Mouse (Mus musculus) cerebellum, postnatal 25 days (tissue): ENCODE measurements at regions not wholly inside any gene's neighbourhood (a gene's known extent, or its start where the extent isn't known, plus 50 kb on each side); places are given as distances from the start of the nearest gene placed in this dataset.

Experiments
- DNase-seq, 2 experiments: peaks; one replicate each; pipeline ENCODE4 v3.0.0; 2021; ENCODE audit warnings: mixed read lengths in 2 of 2

DNA sequence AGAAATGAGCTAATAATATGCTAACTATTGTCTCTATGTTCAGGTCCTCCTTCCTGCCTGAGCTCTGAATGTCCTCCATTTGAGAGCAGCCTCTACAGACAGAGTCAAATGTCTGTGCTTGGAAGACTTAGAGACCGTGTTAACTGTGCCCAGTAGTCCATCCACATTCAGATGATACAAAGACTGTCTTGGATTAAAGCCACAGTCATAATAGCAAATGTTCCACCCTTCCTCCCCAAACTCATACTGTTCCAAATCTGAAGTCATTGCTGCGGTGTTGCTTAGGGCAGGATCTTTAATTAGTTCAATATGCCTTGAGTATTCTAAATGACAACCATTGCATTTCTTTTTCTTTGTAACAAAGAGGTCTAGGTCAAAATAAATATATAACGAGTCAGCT is 923.2 kb upstream of the Gm7489 start:
- no peak for DNase-seq

DNA sequence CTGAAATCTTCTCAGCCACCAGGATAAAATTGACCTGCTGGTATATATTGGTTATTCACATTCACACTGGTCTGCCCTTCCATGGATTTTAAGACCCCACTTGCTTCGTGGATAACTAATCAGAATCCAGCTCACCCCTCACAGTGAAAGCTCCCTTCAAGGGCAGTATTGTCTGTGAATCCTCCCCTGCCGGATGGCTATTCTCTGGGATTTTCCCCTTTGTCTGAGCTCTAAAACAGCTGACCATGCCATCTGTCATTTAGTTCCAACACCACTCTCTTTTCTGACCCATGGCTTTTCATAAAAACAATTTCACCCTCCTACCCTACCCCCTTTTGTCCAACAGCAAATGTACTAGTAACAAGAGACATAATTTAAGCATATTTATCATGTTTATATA is 920.8 kb upstream of the Gm7489 start:
- DNase-seq: no peak

DNA sequence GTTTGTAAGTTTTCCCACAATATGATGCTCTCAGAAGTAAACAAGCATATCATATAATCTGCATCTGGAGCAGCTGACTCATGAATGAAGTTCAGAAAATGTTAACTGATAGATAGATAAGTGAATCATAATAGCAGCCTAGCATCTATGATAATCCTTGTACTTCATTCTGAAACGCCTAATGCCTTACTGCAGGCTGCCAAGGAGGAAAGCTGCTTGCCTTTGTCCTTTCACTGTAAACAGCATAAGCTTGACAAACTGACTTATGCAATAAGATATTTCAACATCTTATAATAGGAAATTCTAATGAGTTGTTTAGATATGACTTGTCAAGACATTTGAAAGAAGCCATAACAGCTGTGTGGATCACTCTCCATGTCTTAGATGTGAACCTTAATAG is 920.3 kb upstream of the Gm7489 start:
- no peak for DNase-seq

DNA sequence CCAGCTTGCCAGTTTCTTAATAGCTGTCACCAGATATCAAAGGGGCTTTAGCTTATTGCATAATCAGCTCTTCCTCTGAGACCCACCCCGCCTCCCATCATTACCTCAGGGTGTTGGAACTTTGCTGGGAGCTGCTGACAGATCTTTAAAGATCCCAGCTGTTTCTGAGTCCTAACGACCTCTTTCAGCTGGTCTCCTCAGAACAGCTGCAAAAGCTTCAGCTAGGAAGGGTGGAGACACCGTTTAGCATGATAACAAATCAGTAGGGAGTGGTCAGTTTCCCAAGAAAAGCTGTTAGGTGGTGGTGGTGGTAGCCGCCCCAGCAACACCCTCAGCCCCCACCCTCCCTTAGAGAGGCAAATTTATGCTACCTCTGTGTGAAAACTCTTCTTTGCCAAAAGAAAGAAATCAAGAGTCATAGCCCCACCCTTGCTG is 916.9 kb upstream of the Gm7489 start:
- DNase-seq: no peak

DNA sequence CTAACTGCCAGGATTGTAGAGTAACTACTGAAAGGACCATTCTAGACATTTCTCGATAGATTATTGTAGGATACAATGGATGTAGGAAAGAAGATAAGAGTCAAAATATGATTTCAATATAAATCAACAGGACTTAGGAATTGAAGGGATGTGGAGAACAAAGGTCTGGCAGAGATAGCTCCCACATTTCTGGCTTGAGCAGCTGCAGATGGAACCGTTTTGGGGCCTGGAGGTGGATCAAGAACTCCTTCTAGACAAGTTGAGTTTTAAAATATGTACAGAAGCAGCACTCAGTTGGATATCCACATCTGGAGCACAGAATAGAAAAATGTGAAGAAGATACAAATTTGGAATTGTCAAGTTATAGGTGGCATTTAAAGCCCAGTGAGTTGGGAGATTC is 901.9 kb upstream of the Gm7489 start:
- no peak for DNase-seq

DNA sequence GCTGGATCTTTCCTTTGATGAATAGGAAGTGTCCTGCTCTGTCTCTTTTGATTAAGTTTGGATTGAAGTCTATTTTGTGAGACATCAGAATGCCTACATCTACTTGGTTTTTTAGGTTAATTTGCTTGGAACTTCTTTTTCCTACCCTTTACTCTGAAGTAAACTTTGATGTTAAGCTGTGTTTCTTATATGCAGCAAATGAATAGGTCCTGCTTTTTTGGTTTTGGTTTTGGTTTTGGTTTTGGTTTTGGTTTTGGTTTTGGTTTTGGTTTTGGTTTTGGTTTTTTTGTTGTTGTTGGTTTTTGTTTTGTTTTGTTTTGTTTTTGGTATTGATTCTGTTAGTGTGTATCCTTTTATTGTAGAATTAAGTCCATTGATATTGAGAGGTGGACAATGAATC is 894.1 kb upstream of the Gm7489 start:
- no peak for DNase-seq

DNA sequence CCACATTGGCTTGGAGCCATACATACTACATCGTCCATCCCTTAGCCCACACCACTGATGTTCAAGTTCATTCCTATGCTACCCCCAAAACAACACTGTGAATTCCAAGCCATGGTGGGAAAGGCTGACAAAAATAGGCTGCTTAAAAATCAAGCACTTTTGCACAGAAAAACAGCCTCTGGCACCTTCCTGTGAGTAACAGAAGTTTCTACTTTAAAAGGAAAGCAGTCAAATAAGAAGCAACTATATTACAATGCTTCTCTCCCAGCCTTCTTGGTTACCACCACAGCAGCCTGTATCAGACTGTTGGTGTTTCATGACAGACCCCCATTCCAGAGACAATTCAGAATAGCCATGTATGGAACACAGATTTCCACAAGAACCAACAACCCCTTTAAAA is 890.4 kb upstream of the Gm7489 start:
- DNase-seq: no peak

DNA sequence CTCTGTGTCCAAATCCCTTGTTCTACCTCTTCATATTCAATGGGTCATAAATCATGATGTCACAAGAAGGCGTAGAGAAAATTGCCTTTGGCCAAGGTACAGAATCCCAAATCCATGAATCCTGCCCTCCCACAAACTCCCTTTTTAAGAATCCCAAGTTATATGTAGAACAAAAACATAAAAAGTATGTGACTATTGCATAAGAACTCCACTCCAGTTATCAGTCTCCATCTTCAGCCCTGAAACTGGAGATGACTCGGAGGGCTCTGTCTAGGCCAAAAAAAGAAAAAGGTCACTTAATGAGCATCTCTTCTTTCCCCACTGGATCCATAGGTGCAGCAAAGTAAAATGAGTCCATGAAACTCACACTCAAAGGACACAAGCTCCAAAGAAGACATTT is 885.5 kb upstream of the Gm7489 start:
- no peak for DNase-seq

DNA sequence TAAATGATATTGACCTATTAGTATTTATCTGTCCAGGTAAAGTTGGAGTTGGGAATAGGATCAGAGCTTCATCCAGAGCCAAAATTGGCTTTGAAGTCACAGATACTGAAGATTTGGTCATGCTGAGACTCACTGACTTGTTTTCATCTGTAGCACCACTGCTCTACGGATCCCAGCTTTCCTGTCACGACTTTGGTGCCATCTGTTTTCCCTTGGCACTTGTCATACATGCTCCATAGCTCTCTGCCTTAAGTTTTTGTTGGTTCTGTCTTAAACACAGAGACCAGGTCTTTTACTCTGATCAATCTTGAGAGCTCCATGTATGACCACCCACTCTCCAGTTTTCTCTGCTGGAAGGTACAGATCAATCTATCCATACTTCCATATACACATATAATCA is 884.9 kb upstream of the Gm7489 start:
- DNase-seq: no peak

DNA sequence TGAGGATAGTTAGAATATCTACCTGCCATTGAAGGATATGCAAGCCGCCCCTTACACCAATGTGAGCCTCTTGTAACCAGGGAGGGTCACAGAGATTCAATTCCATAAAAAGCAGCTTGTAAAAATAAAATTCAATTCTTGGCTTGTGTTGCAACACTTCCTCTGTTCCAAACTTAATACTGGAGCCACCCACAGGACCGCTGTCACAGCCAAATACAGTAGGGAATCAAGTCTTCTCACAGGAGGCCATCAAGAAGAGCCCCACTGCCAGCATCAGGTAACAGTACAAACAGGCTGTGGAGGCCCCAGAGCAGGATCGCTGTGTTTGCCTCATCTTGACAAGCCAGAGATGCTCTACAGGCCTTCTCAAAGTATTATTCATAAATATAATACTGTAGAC is 883.3 kb upstream of the Gm7489 start:
- DNase-seq: no peak

DNA sequence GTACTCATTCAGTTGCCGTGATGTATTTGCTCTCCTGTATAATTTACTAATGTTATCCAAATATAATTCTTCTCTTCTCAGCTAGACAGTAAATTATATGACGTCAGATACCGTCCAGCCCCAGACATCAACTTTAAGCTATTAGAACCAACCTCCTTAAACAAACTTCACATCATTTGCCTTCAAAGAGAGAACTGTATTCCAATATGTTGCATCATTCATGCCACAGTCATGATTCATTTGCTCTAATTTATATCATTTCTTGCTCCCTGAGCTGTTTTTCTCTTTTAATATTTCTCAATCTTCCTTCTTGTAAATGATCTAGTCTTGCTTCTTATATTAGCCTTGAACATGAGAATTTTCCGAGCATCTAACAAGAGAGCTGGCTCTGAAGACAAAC is 882.7 kb upstream of the Gm7489 start:
- DNase-seq: no peak

DNA sequence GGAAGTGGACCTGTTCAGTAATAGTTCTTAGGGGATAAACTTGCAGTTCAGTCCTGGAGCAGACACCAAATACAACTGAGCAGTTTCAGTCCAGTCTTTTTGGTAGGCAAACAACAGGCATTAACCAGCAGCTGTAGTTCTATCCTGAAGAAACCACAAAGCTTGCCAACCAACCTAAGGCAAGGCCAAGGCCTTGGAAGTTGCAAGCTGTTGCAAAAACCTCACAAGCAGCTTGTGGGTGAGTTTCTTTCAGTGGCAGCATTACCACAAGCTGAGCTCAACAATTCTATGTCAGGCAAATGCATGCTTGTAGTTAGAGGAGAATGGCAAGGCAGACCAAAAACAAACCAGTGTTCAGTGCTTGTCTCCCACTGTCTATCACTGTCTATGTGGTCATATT is 880.6 kb upstream of the Gm7489 start:
- DNase-seq: no peak

DNA sequence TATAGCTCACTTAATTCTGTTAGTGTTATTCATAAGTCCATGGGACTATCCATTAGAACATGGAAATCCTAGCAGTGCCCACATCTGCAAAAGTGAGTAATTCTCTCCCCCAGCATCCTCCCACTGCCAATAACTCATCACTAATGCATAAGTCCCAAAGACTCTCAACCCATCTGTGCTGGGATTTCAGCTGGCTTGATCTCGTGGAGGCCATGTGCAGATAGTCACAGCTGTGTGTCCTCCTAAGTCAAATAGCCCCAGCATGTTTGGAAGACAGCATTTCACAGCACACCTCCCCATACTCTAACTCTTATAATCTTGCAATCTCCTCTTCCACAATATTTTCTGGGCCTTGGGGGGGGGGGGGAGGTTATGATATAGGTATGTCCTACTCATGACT is 877.9 kb upstream of the Gm7489 start:
- DNase-seq: no peak

DNA sequence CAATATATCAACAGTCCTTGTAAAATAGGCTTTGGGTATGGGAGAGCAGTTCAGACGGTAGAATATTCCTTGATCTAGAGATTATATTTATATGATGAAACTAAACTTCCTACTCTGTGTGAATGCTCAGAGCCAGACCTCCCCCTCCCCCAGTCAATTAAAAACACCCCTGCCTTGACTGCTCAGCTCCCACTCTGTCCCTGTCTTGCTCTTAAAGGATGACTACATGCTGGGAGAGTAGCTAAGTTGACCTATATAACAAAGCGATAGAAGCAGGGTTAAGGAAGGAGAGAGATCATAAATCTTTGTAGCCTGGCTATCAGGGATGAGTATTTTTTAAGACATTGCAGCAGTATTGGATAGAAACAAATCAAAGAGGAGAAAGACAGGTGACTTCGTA is 875.4 kb upstream of the Gm7489 start:
- DNase-seq: no peak
